Mouse (Mus musculus) retina, postnatal 1 day (tissue): ENCODE data around the gene Aen.

Source experiments
- DNase-seq: peaks from one replicate; pipeline ENCODE4 v3.0.0-alpha.2; 2012

Aen gene

DNA sequence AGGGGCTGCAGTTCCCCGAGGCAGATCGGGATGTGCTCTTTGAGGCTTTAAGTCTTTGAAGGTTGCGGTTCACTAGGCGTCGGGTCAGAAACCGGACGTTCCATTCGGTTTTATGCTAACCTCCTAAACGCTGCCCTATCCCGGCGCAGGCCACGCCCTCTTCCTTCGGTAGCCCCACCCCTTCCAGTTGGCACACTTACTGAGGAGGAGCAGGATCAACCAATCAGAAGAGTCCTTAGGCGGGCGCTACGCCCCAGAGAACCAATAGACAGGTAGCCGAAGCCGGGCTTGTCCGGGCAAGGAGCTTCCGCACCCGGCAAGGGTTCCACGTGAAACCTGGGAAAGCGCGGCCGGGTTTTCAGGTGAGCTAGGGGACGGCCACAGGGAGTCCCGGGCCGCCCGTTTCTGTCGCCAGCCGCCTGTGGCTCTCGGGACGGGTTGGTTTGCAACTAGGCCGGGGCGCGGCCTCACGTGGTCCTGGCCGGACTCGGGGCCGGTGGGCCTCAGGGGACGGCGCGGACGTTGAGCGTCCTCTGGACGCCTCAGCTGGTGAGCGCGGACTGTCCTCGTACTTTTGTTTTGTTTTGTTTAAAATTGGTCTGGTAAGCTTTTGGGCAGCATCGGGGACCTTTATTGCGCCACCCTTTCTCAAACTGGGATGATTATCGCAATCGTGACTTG, at the start of gene Aen:
Gene Aen, plus strand, starts transcription at position 202 of the 681 bp plus-strand sequence.
- peak; percentile 99 for DNase-seq

DNA sequence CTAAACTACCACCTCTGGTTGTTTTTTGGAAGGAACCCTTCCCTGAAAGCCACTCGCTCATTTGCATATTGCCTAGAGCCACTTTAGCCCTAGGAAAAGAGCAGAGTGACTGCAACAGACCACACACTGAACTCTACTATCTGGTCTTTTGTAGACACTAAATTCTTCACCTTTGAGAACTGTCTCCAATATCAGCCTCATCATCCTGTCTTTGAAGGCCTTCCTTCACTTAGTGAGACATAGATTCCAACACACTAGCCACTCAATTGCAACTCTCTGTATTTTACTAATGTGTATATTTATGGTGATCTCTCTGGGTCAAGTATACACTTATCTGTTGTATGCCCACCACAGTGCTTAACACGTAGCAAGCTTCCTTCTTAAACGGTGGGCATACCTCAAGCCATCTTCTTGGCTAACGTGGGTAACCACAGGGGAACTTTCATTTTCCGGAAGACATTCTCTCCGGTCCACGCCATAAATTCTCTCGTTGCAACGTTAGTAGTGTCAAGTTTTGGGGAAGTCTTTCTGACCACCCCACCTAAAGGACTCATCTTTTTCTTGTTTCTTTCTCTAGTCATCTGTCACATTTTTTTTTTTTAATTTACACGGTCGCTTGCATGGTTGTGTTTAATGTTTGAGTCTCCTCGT, 49.5 kb upstream of the Aen start:
- no peak for DNase-seq

GRCm38 (mm10) chr7:78846737-78847434, 48.8 kb upstream of the Aen start, which contains the start of gene Det1:
Gene Det1 (minus strand): TSS chr7:78847263.
- peak; percentile 94 for DNase-seq

DNA sequence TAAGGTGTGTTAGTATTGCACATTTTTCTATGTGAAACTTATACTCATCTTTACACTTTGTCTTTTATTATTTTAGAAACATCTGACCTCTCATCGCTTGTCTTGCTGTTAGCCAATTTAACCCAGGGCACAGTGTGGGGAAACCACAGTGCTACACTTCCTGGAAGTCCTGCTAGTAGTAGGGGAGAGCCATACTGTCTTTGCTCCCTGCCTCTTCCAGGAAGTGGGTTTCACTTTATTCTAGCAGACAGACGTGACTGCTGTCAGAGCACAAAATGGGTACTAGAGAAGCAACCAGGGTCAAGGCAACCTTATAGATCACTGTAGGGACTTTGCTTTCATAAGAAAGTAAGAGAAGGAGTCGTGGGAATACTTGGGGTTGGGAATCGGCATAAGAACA, 41.6 kb upstream of the Aen start:
- DNase-seq, result no peak

- no peak for DNase-seq
Measured at GRCm38 (mm10) chr7:78855044-78855655, 40.5 kb upstream of the Aen start.

DNA sequence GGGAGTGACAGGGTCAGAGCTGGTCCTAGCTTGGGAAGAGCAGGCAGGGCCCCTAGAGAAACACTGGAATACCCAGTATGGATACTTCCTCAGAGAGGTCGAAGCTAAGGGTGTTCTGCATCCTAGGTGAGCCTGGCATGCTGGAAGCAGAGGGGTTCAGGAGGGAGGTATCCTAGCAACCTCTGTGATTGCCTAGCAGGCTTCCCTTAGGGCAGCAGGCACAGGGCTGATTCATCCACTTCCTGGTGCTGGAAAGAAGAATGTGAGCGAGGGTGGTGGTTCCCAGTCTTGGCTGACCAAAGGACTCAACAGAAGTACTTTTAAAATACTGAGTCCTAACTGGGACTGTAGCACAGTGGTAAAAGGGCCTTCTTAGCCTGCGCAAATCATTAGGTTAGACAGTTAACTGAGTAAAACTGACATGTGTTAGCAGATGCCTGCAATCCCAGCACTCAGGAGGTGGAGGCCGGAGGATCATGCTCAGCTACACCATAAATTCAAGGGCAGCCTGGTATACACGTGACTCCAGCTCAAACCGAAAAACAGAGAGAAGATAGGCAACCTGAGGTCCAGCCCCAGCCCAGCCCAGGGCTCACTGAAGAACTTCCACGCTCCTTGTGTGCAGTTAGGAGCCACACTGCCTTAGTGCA, 31.7 kb upstream of the Aen start:
- DNase-seq, result no peak

- no peak for DNase-seq
Measured at GRCm38 (mm10) chr7:78864446-78864802, 31.2 kb upstream of the Aen start.

GRCm38 (mm10) chr7:78865212-78865949, 30.3 kb upstream of the Aen start:
- no peak for DNase-seq

DNA sequence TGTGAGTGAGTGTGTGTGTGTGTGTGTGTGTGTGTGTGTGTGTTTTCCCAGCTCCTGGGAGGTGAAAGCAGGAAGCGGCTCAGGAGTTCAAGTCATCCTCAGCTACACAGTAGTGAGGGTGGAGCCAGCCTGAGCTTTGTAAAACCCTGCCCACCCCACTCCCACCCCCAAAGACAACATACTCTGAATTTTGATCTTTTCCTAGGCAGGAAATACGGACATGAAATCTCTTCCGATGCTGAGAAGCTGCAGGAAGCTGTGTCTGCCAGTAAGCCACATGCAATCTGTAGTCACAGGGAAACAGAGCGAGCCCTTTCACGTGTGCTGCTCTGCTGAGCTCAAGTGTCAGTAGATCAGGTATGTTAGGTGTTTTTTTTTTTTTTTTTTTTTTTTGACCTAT, 26.9 kb upstream of the Aen start:
- DNase-seq, result no peak

- no peak for DNase-seq
Measured at GRCm38 (mm10) chr7:78872366-78872765, 23.3 kb upstream of the Aen start.

GRCm38 (mm10) chr7:78872831-78873230, 22.8 kb upstream of the Aen start:
- no peak for DNase-seq

GRCm38 (mm10) chr7:78881607-78882468, 13.8 kb upstream of the Aen start:
- DNase-seq, result no peak

DNA sequence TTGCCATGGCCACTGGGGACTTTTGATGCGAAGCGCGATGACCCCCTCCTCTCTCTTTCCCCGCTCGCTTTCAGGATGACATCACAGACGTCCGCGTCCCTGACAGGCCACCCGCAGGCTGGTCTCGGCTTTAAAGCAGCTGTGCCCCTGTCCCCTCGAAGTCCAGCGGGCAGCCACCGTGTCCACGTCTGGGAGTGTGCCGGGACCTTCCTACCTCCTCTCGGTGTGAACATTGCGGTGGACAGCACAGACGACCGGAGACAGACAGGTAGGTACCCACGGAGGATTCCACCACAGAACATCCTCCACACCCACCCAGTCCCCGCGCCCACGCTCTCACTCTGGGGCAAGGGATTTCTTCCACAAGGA, 13.2 kb upstream of the Aen start:
- peak; percentile 96 for DNase-seq

DNA sequence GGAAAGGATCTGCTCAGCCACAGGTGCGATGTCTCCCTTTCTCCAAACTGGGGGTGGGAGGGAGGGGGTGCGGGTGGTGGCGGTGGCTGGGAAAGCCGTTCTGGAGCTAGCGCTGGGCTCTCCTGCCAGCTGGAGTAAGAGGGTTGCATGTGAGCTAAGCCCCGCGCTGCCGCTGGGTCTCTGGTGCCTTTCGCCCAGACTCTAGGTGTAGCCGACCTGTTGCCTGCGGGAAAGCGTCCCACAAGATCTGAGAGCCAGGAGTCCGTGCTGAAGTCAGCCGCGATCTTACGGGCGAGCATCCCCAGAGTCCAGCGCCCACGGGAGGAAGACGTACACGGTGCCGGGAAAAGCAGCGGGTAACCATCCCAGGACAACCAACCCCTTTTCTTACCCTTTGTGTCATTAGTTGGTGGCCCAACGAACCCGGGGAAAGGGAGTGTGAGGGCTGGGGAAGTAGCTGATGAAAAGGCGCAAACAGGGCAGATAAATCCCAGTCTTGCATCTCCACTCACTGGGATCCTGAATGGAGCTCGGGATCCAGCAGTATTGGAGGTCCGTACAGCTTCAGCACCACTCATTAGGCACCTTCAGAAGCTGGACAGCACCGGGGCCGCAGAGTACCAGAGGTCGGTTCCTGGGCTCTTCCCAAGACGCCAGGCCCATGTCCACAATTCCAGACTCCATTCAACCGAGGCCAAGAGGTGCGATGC, 12.5 kb upstream of the Aen start:
- DNase-seq, result peak; percentile 38

DNA sequence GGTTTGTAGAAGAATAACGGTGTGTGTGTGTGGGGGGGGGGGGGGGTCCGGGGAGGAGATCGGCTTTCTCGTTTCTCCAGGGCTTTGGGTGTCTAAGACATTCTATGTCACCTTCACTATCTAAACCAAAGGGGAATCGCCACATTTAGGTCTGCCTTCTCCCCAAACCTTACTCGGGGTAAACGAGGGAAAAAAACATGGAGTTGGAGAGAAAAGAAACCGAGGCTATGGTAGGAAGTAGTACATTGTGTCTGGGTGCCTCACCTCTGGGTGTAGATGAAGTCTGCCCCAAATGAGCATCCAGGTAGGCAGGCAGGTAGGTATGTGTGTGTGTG, 12.0 kb upstream of the Aen start:
- DNase-seq, result no peak

GRCm38 (mm10) chr7:78884139-78884538, 11.5 kb upstream of the Aen start:
- peak; percentile 92 for DNase-seq

GRCm38 (mm10) chr7:78885404-78885803, 10.2 kb upstream of the Aen start:
- peak; percentile 36 for DNase-seq

GRCm38 (mm10) chr7:78886496-78886895, 9.2 kb upstream of the Aen start:
- peak; percentile 58 for DNase-seq

DNA sequence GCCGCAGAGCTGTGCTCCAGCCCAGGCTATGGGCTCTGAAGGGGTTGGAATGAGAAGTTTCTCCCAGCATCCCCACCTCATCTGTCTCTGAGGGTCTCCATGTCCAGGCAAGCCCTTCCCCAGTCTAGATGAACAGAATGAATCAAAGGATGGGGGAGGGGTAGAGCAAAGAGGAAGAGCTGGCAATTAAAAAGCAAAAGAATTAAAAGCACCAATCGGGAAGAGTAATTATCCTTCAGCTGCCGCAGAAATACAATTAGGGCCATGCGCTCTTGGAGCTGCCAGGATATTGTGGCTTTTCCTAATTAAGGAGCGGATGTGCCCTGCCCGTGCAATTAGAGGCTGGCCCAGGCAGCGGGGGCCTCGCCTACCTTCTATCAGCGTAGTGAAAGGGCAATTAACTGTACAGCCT, 8.2 kb upstream of the Aen start:
- DNase-seq, result peak; percentile 96

- peak; percentile 88 for DNase-seq
Measured at GRCm38 (mm10) chr7:78890641-78891040, 5.0 kb upstream of the Aen start.

GRCm38 (mm10) chr7:78893917-78894316, 1.7 kb upstream of the Aen start:
- DNase-seq, result no peak
